ENCODE assay signal across 8 mouse cellular contexts in genomic region chr5:130037752-130038455, GRCm38 (mm10). TPM values are rescaled to one million over a fixed set of nuclear protein-coding genes. Genes with fewer than 3 reads are reported as not detected.
DNase-seq lines count a peak whose midpoint lies in the region; TF ChIP-seq lines count a peak whose summit lies in the region.
"Had no signal": no experiment of that assay in that cellular context is flagged by ENCODE, and none has a peak within 500 bp of the region (broad histone marks: within the 10 kb centered on the region; RNA-seq: fewer than 3 reads in every experiment).

No protein-coding gene starts in this region.

- peak; percentile 89 for TF ChIP-seq CTCF in heart, adult 2 months (IDR thresholded peaks at IDR 0.05)
- peak; percentile 81 for TF ChIP-seq CTCF in lung, adult 2 months (IDR thresholded peaks at IDR 0.05; ENCODE audit: insufficient read depth, low read length)

- 55% methylated on average over 19 of the region's 19 CpGs for WGBS in heart, adult 2 months
- 70% methylated on average over 19 of the region's 19 CpGs for WGBS in lung, adult 2 months

- peak; percentile 22 to 33 for DNase-seq in CD8-positive naive resting alpha-beta T cell, adult 2 months (ENCODE audit: low read depth in 2 of 2, low spot score in 2 of 2)
- peak; percentile 57 for DNase-seq in Muller cell, postnatal 12 days (ENCODE audit: inconsistent ontology term)
- peak; percentile 64 for DNase-seq in cerebellum, adult 9-11 months
- peak; percentile 69 to 80 for DNase-seq in heart, adult 2 months
- peak; percentile 80 to 84 for DNase-seq in kidney, postnatal 36 days
- peak; percentile 44 for DNase-seq in lung, adult 2 months
- DNase-seq in skeletal muscle tissue, adult 2 months (ENCODE audit: low read depth, low spot score), result peak; percentile 73

- no peak overlapping the region for H3K27ac ChIP-seq in heart, adult 2 months
- H3K27ac ChIP-seq: limb, embryonic 15.5 days had no signal

- no peak overlapping the region for H3K9ac ChIP-seq in heart, adult 2 months (ENCODE audit: low read depth, low read length)
- H3K9ac ChIP-seq: limb, embryonic 15.5 days had no signal

- H3K79me2 ChIP-seq in heart, adult 2 months (replicated peaks; ENCODE audit: control insufficient read depth, insufficient read depth, low read length), result no peaks in the 10 kb centered on the region; the same call in 1 of the 2 replicates

- H3K27me3 ChIP-seq in heart, adult 2 months (ENCODE audit: control insufficient read depth, insufficient read depth, low read length), result no peaks in the 10 kb centered on the region
- H3K27me3 ChIP-seq: limb, embryonic 15.5 days had no signal

- 0 out of 2 replicates have a peak, but pooled peaks have one; percentile 41 for TF ChIP-seq EP300 in heart, adult 2 months (IDR thresholded peaks at IDR 0.05; ENCODE audit: insufficient read depth, low read depth, low read length)

- H3K4me1 ChIP-seq in heart, adult 2 months (ENCODE audit: control insufficient read depth, insufficient read depth, low read length), result no peaks in the 10 kb centered on the region
- H3K4me1 ChIP-seq in lung, adult 2 months (ENCODE audit: control insufficient read depth, insufficient read depth, low read length), result no peaks in the 10 kb centered on the region
- H3K4me1 ChIP-seq: limb, embryonic 15.5 days had no signal

- no peak overlapping the region for H3K4me3 ChIP-seq in heart, adult 2 months
- no peak overlapping the region for H3K4me3 ChIP-seq in lung, adult 2 months (replicated peaks; ENCODE audit: extremely low read depth, low read depth, low read length)
- H3K4me3 ChIP-seq: limb, embryonic 15.5 days had no signal

- intact Hi-C loops in heart, adult 2 months (cut with DNase I), result loop anchor here (1.0 to 2.0 kb wide), 2 partner anchors 15 to 35 kb away; partner anchors contain the start of gene Gusb

- H3K36me3 ChIP-seq in heart, adult 2 months (ENCODE audit: control insufficient read depth, insufficient read depth, low read length), result no peaks in the 10 kb centered on the region

- no peak for TF ChIP-seq POLR2A in heart, adult 2 months (IDR thresholded peaks at IDR 0.05; ENCODE audit: insufficient read depth, low read depth, low read length)
- no peak for TF ChIP-seq POLR2A in lung, adult 2 months (IDR thresholded peaks at IDR 0.05; ENCODE audit: borderline replicate concordance, extremely low read depth, low read depth, low read length)

RNA-seq across cellular contexts. Expression of gene Crcp, which starts 8.8 kb away (rescaled TPM):
- total RNA-seq in heart, adult 2 months (2021), result 10 to 100 TPM in 1 of 2 experiments, 1 to 10 TPM in 1; 9.3 to 11.2 TPM
- 9.5 and 10.3 TPM in 2 replicates for polyA plus RNA-seq in heart, adult 2 months (2012; rRNA removed)
- polyA plus RNA-seq in lung, adult 2 months (2012; rRNA removed), result 9.4 and 12.9 TPM in 2 replicates

RNA-seq across cellular contexts. Expression of gene Asl, which starts 8.9 kb away (rescaled TPM):
- total RNA-seq in heart, adult 2 months (2021), result 1 to 10 TPM; 3.2 to 4.6 TPM
- polyA plus RNA-seq in heart, adult 2 months (2012; rRNA removed), result 5.9 and 6.5 TPM in 2 replicates
- polyA plus RNA-seq in lung, adult 2 months (2012; rRNA removed), result 22.1 and 27.3 TPM in 2 replicates

RNA-seq across cellular contexts. Expression of gene Gusb, which starts 35.1 kb away (rescaled TPM):
- total RNA-seq in heart, adult 2 months (2021), result 10 to 100 TPM; 12.8 to 13.0 TPM
- 17.9 and 25.3 TPM in 2 replicates for polyA plus RNA-seq in heart, adult 2 months (2012; rRNA removed)
- 39.0 and 44.8 TPM in 2 replicates for polyA plus RNA-seq in lung, adult 2 months (2012; rRNA removed)

RNA-seq across cellular contexts. Expression of gene Tpst1, which starts 35.2 kb away (rescaled TPM):
- 1 to 10 TPM; 7.4 to 9.4 TPM for total RNA-seq in heart, adult 2 months (2021)
- polyA plus RNA-seq in heart, adult 2 months (2012; rRNA removed), result 10.1 and 12.6 TPM in 2 replicates
- 24.4 and 24.5 TPM in 2 replicates for polyA plus RNA-seq in lung, adult 2 months (2012; rRNA removed)

Comparison
In these comparisons a context has a peak if more than half of its experiments do, and no peak if none do; other contexts are left out.
1. DNase-seq: peak in every context shown above with its lines; median percentile 82 in kidney, postnatal 36 days; 74 in heart, adult 2 months; 73 in skeletal muscle tissue, adult 2 months; 64 in cerebellum, adult 9-11 months; 57 in Muller cell, postnatal 12 days; 44 in lung, adult 2 months; 28 in CD8-positive naive resting alpha-beta T cell, adult 2 months.